Mouse (Mus musculus): ENCODE results near the gene Chml. TPM values are rescaled to one million over a fixed set of nuclear protein-coding genes. Genes with fewer than 3 reads are reported as not detected.
A peak's percentile ranks its signal among the peaks of the same experiment; 100 is the strongest.

Chml gene
- polyA plus RNA-seq, 1 experiment = 1.0 TPM

GRCm38 (mm10) chr1:175680995-175681394 lies 11.7 kb downstream of the Chml start:
- no peak overlapping the region for H3ac ChIP-seq (ENCODE audit: control insufficient read depth, insufficient read length)
- H3K27me3 ChIP-seq (ENCODE audit: control insufficient read depth, insufficient read depth, insufficient read length) = no peaks in the 10 kb centered on the region
- H3K79me2 ChIP-seq (ENCODE audit: control insufficient read depth, insufficient read depth) = no peaks in the 10 kb centered on the region
- peaks cover 5% of the 10 kb centered on the region for H3K36me3 ChIP-seq (ENCODE audit: control insufficient read depth, insufficient read depth)
- no peak overlapping the region for H3K4me2 ChIP-seq (ENCODE audit: low read depth)
- TF ChIP-seq POLR2AphosphoS2 (IDR thresholded peaks at IDR 0.05; ENCODE audit: insufficient read length, low read depth) = no peak
- H3K4me3 ChIP-seq = no peak overlapping the region

GRCm38 (mm10) chr1:175677459-175677858 lies 15.2 kb downstream of the Chml start:
- Histone ChIP-seq H3ac (ENCODE audit: control insufficient read depth, insufficient read length) (no peak overlapping the region), H3K4me3 (no peak overlapping the region), H3K79me2 (ENCODE audit: control insufficient read depth, insufficient read depth) (no peaks in the 10 kb centered on the region), H3K27me3 (ENCODE audit: control insufficient read depth, insufficient read depth, insufficient read length) (no peaks in the 10 kb centered on the region), H3K4me2 (ENCODE audit: low read depth) (no peak overlapping the region), H3K36me3 (ENCODE audit: control insufficient read depth, insufficient read depth) (peaks cover 5% of the 10 kb centered on the region)
- TF ChIP-seq MYOD1 (IDR thresholded peaks at IDR 0.05; ENCODE audit: control insufficient read depth in 1 of 3, insufficient read length in 2 of 3, low read depth in 2 of 3) (no peak), USF1 (IDR thresholded peaks at IDR 0.05; ENCODE audit: low read depth) (no peak), REST (IDR thresholded peaks at IDR 0.05; ENCODE audit: insufficient read depth, insufficient read length) (no peak), E2F4 (IDR thresholded peaks at IDR 0.05; ENCODE audit: insufficient read depth) (no peak), MAX (IDR thresholded peaks at IDR 0.05; ENCODE audit: low read depth) (no peak), SRF (IDR thresholded peaks at IDR 0.05; ENCODE audit: control insufficient read depth, insufficient read length, low read depth) (no peak)

GRCm38 (mm10) chr1:175675116-175675515 lies 17.6 kb downstream of the Chml start:
- Histone ChIP-seq H3K27me3 (ENCODE audit: control insufficient read depth, insufficient read depth, insufficient read length) (no peaks in the 10 kb centered on the region), H3K79me2 (ENCODE audit: control insufficient read depth, insufficient read depth) (no peaks in the 10 kb centered on the region), H3ac (ENCODE audit: control insufficient read depth, insufficient read length) (no peak overlapping the region), H3K4me3 (no peak overlapping the region), H3K36me3 (ENCODE audit: control insufficient read depth, insufficient read depth) (peaks cover 5% of the 10 kb centered on the region), H3K4me2 (ENCODE audit: low read depth) (no peak overlapping the region)
- no peak for TF ChIP-seq MYOD1 (IDR thresholded peaks at IDR 0.05; ENCODE audit: control insufficient read depth in 1 of 3, insufficient read length in 2 of 3, low read depth in 2 of 3)
- no peak for TF ChIP-seq USF1 (IDR thresholded peaks at IDR 0.05; ENCODE audit: low read depth)
- TF ChIP-seq MYOG (IDR thresholded peaks at IDR 0.05; ENCODE audit: control insufficient read depth in 1 of 3, insufficient read depth in 1 of 3, insufficient read length in 2 of 3, low read depth in 2 of 3) = no peak
- TF ChIP-seq POLR2AphosphoS2 (IDR thresholded peaks at IDR 0.05; ENCODE audit: insufficient read length, low read depth) = no peak
- no peak for TF ChIP-seq POLR2A (IDR thresholded peaks at IDR 0.05; ENCODE audit: insufficient read length, low read depth)
- no peak for TF ChIP-seq REST (IDR thresholded peaks at IDR 0.05; ENCODE audit: insufficient read depth, insufficient read length)
- TF ChIP-seq SRF (IDR thresholded peaks at IDR 0.05; ENCODE audit: control insufficient read depth, insufficient read length, low read depth) = no peak
- TF ChIP-seq CEBPB (IDR thresholded peaks at IDR 0.05; ENCODE audit: insufficient read depth, poor library complexity, severe bottlenecking) = no peak
- TF ChIP-seq TCF3 (IDR thresholded peaks at IDR 0.05; ENCODE audit: insufficient read length, low read depth) = no peak
- no peak for TF ChIP-seq E2F4 (IDR thresholded peaks at IDR 0.05; ENCODE audit: insufficient read depth)
- no peak for TF ChIP-seq MAX (IDR thresholded peaks at IDR 0.05; ENCODE audit: low read depth)
- TF ChIP-seq TCF12 (IDR thresholded peaks at IDR 0.05; ENCODE audit: insufficient read depth, poor library complexity, severe bottlenecking) = no peak

GRCm38 (mm10) chr1:175673563-175674325 lies 19.0 kb downstream of the Chml start:
- no peak overlapping the region for H3ac ChIP-seq (ENCODE audit: control insufficient read depth, insufficient read length)
- H3K4me3 ChIP-seq = no peak overlapping the region
- H3K27me3 ChIP-seq (ENCODE audit: control insufficient read depth, insufficient read depth, insufficient read length) = no peaks in the 10 kb centered on the region
- H3K36me3 ChIP-seq (ENCODE audit: control insufficient read depth, insufficient read depth) = peaks cover 5% of the 10 kb centered on the region
- H3K79me2 ChIP-seq (ENCODE audit: control insufficient read depth, insufficient read depth) = no peaks in the 10 kb centered on the region
- no peak for TF ChIP-seq CEBPB (IDR thresholded peaks at IDR 0.05; ENCODE audit: insufficient read depth, poor library complexity, severe bottlenecking)
- TF ChIP-seq E2F4 (IDR thresholded peaks at IDR 0.05; ENCODE audit: insufficient read depth) = no peak
- TF ChIP-seq MYOD1 (IDR thresholded peaks at IDR 0.05; ENCODE audit: control insufficient read depth in 1 of 3, insufficient read length in 2 of 3, low read depth in 2 of 3) = peak in 2 of 3 experiments; percentile 5 to 84
- TF ChIP-seq TCF12 (IDR thresholded peaks at IDR 0.05; ENCODE audit: insufficient read depth, poor library complexity, severe bottlenecking) = peak; percentile 0
- TF ChIP-seq MYOG (IDR thresholded peaks at IDR 0.05; ENCODE audit: control insufficient read depth in 1 of 3, insufficient read depth in 1 of 3, insufficient read length in 2 of 3, low read depth in 2 of 3) = peak in 1 of 3 experiments; percentile 20
- H3K4me2 ChIP-seq (ENCODE audit: low read depth) = peak overlapping the region; percentile 38

- H3K27me3 ChIP-seq (ENCODE audit: control insufficient read depth, insufficient read depth, insufficient read length) = no peaks in the 10 kb centered on the region
- H3K79me2 ChIP-seq (ENCODE audit: control insufficient read depth, insufficient read depth) = no peaks in the 10 kb centered on the region
- TF ChIP-seq TCF3 (IDR thresholded peaks at IDR 0.05; ENCODE audit: insufficient read length, low read depth) (no peak), MYOD1 (IDR thresholded peaks at IDR 0.05; ENCODE audit: control insufficient read depth in 1 of 3, insufficient read length in 2 of 3, low read depth in 2 of 3) (no peak), MAX (IDR thresholded peaks at IDR 0.05; ENCODE audit: low read depth) (no peak), POLR2AphosphoS2 (IDR thresholded peaks at IDR 0.05; ENCODE audit: insufficient read length, low read depth) (no peak), USF1 (IDR thresholded peaks at IDR 0.05; ENCODE audit: low read depth) (no peak), TCF12 (IDR thresholded peaks at IDR 0.05; ENCODE audit: insufficient read depth, poor library complexity, severe bottlenecking) (no peak), CEBPB (IDR thresholded peaks at IDR 0.05; ENCODE audit: insufficient read depth, poor library complexity, severe bottlenecking) (no peak), SRF (IDR thresholded peaks at IDR 0.05; ENCODE audit: control insufficient read depth, insufficient read length, low read depth) (no peak), E2F4 (IDR thresholded peaks at IDR 0.05; ENCODE audit: insufficient read depth) (no peak), REST (IDR thresholded peaks at IDR 0.05; ENCODE audit: insufficient read depth, insufficient read length) (no peak)
- no peak overlapping the region for H3ac ChIP-seq (ENCODE audit: control insufficient read depth, insufficient read length)
- H3K36me3 ChIP-seq (ENCODE audit: control insufficient read depth, insufficient read depth) = no peaks in the 10 kb centered on the region
- no peak overlapping the region for H3K4me3 ChIP-seq
- H3K4me2 ChIP-seq (ENCODE audit: low read depth) = no peak overlapping the region
These were observed 21.1 kb downstream of the Chml start for GRCm38 (mm10) chr1:175671626-175672025.
